Mouse (Mus musculus) gastrocnemius, postnatal 4 days (tissue): ENCODE data around the gene Anxa11. TPM values are rescaled to one million over a fixed set of nuclear protein-coding genes. Genes with fewer than 3 reads are reported as not detected.

Source experiments
- microRNA-seq: library from miRNA; unstranded; fragments of <30 nt; microRNA quantifications from one replicate; pipeline ENCODE4 v1.2.0, GENCODE M21; 2021
- total RNA-seq, 2 experiments: library from RNA; stranded (reverse); gene quantifications; 2 replicates each; pipeline ENCODE4 v1.2.3; 2021

The Anxa11 gene
- total RNA-seq, 2 experiments from 2014 or later = 111 to 124 TPM

Small RNA genes lying within 50 kb of the gene (microRNA-seq; reads per million reads assigned to microRNA genes)
- gene Gm23701 = not detected

Other genes starting within 250 kb of the Anxa11 start
- 10 to 100 TPM; 27.0 to 31.5 TPM for gene Ppif, start 148.0 kb upstream of the Anxa11 start, total RNA-seq
- 10 to 100 TPM; 90.0 to 97.4 TPM for gene Zcchc24, start 73.1 kb upstream of the Anxa11 start, total RNA-seq
- gene Plac9a, start 60.9 kb downstream of the Anxa11 start, total RNA-seq = 10 to 100 TPM in 1 of 2 experiments, 1 to 10 TPM in 1; 4.3 to 18.1 TPM
- 1 to 10 TPM; 5.3 to 5.4 TPM for gene Tmem254a, start 85.5 kb downstream of the Anxa11 start, total RNA-seq
- gene Cphx1, start 96.1 kb downstream of the Anxa11 start, total RNA-seq = not detected
- gene Duxbl1, start 136.4 kb downstream of the Anxa11 start, total RNA-seq = 1 to 10 TPM; 1.5 to 2.4 TPM
- gene Gm9780, start 200.6 kb downstream of the Anxa11 start, total RNA-seq = 10 to 100 TPM; 40.6 to 46.5 TPM
- gene Tmem254c, start 225.2 kb downstream of the Anxa11 start, total RNA-seq = 10 to 100 TPM; 36.8 to 38.9 TPM
- not detected for gene Cphx2, start 239.4 kb downstream of the Anxa11 start, total RNA-seq
- not detected for gene Cphx3, start 240.1 kb downstream of the Anxa11 start, total RNA-seq